Mouse (Mus musculus): ENCODE data around the gene Rasgef1b. TPM values are rescaled to one million over a fixed set of nuclear protein-coding genes. Genes with fewer than 3 reads are reported as not detected.

Rasgef1b gene
- polyA plus RNA-seq, 1 experiment from 2014 or later, result 39.7 TPM

DNA sequence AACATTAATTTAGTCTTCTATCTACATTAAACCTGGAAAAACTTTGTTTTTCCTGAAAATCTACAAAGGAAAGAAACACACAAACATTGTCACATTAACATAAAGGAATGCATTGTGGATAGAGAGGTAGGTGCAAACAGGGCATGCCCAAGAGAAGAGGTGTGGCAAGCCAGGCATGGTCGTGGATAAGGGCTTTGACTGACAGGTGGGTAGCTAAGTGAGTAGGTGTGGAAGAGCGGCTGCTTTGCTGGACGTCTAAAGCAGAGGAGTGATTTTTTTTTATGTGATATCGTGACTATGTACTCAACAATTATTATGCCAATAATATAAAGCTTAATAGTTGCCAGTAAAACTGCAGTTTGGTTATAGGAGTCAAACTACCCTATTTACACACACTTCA, 408.1 kb downstream of the Rasgef1b start:
- 73% methylated on average over 4 of the region's 4 CpGs for WGBS
- no peaks in the 10 kb centered on the region for H3K27me3 ChIP-seq (replicated peaks)
- no peaks in the 10 kb centered on the region for H3K36me3 ChIP-seq
- no peak for ATAC-seq (ENCODE audit: low FRiP score, low read depth)
- H3K4me1 ChIP-seq, result peaks cover 11% of the 10 kb centered on the region; the same call in 1 of the 2 replicates
- no peaks in the 10 kb centered on the region for H3K9me3 ChIP-seq
- no peak overlapping the region for H3K4me2 ChIP-seq (replicated peaks)
- H3K9ac ChIP-seq, result no peak overlapping the region
- no peak overlapping the region for H3K27ac ChIP-seq
- no peak overlapping the region for H3K4me3 ChIP-seq

DNA sequence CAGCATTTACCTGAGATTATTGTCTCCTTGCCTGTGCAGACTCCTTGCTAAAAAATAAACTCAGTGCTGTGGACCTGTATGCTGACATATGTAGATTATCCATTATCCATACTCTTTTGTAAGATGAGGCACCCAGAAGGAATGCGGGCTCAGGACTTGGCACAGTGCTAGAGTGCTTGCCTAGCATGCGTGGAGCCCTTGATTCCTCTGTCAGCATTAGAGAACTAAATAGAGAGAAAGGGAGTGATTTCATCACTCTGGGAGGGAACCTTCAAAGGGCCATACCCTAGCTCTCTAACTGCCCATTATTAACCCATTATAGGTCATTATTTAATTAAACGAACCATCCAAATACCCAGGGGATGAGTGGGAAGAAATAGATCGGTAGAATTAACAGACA, 430.9 kb downstream of the Rasgef1b start:
- Histone ChIP-seq H3K9ac (no peak overlapping the region), H3K4me1 (no peaks in the 10 kb centered on the region), H3K27ac (no peak overlapping the region), H3K4me3 (no peak overlapping the region), H3K4me2 (replicated peaks) (no peak overlapping the region), H3K36me3 (no peaks in the 10 kb centered on the region), H3K9me3 (no peaks in the 10 kb centered on the region), H3K27me3 (replicated peaks) (0 out of 2 replicates have a peak, but pooled peaks cover 3% of the 10 kb centered on the region)
- 55% methylated on average over 4 of the region's 4 CpGs for WGBS
- ATAC-seq (ENCODE audit: low FRiP score, low read depth), result no peak

DNA sequence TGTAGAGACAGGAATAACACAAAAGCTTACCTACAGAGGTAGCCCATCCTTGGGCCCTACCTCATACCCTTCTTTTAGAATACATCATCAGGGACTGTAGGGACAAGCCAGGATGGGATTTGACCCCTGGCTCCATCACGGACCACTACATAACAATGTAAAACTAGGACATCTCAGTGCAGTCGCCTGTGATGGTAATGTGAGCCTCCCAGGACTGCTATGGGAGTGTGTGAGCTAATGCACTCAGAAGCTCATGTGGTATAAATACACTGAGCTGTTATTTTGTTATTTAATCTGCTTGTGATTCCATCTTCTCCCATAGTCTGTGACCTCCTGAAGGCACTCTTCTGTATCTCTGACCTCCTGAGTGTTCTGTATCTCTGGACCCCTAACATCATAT, 432.5 kb downstream of the Rasgef1b start:
- no peaks in the 10 kb centered on the region for H3K36me3 ChIP-seq
- H3K4me3 ChIP-seq, result no peak overlapping the region
- no peak overlapping the region for H3K4me2 ChIP-seq (replicated peaks)
- H3K27me3 ChIP-seq (replicated peaks), result 0 out of 2 replicates have a peak, but pooled peaks cover 3% of the 10 kb centered on the region
- no peaks in the 10 kb centered on the region for H3K9me3 ChIP-seq
- no peak for ATAC-seq (ENCODE audit: low FRiP score, low read depth)
- H3K9ac ChIP-seq, result no peak overlapping the region
- no peaks in the 10 kb centered on the region for H3K4me1 ChIP-seq
- no peak overlapping the region for H3K27ac ChIP-seq
- WGBS, result 76% methylated on average over 2 of the region's 2 CpGs

DNA sequence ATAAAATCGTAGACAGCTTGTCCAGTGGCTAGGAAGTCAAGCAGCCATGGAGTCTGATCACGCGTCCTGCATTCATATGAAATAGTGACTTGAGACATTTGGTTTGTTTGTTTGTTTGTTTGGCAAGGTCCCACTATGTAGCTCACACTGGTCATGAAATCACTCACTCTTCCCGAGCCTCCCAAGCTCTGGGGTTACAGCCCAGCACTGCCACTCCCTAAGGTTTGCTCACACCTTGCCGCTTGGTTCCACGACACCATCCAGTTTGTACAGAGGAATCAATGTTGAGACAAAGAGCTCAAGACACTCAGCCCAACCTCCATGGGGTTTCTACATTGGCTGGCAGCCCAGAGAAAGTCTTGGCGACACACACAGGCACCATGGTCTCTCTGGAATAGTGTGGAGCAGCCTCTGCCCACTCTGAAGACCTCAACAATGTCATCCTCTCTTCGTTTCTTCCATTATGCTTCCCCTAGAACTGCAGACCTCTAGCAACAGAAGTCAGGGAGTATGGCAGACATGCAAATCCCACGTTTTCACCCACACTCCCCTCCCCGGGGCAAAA, 436.5 kb downstream of the Rasgef1b start:
- H3K4me3 ChIP-seq, result no peak overlapping the region
- H3K9me3 ChIP-seq, result no peaks in the 10 kb centered on the region
- H3K4me1 ChIP-seq, result no peaks in the 10 kb centered on the region
- H3K36me3 ChIP-seq, result no peaks in the 10 kb centered on the region
- no peak overlapping the region for H3K27ac ChIP-seq
- H3K9ac ChIP-seq, result no peak overlapping the region
- no peak for ATAC-seq (ENCODE audit: low FRiP score, low read depth)
- H3K27me3 ChIP-seq (replicated peaks), result no peaks in the 10 kb centered on the region
- no peak overlapping the region for H3K4me2 ChIP-seq (replicated peaks)
- 87% methylated on average over 10 of the region's 10 CpGs for WGBS

DNA sequence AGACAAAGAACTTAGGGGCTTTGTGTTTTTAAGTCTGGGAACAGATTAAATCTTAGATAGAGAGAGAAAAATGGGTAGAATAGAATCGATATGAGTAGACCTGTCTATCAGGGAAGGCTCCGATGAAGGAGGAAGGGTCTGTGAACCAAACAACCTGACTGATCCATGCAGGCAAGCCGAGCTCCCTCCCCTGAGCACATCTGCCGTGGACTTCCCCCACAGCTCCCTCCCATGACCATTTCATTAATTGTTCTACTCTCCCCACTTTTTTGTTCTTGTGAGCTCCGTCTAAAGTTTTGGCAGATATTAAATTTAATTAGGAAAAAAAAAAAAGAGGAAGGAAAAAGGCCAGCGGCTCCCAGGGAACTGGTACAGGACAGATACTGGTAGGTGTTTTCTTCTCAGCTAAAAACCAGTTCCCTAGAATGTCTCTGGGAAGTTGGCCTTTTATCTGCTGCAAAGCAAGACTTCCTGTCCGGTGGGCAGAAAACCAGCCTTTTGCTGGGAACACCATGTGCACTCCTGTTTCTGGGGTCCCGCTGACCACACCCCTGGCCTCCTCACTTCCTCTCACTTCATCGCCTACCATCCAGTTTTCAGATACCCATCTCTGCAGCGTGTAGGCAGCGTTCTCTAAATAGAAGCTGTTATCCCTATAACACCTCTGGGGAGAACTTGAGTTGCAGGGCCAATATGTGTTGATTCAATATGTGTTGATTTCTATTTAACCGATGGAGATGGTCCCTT, 437.6 kb downstream of the Rasgef1b start:
- Histone ChIP-seq H3K36me3 (no peaks in the 10 kb centered on the region), H3K27ac (no peak overlapping the region), H3K4me1 (no peaks in the 10 kb centered on the region), H3K9ac (no peak overlapping the region), H3K4me2 (replicated peaks) (no peak overlapping the region), H3K4me3 (no peak overlapping the region), H3K9me3 (no peaks in the 10 kb centered on the region), H3K27me3 (replicated peaks) (no peaks in the 10 kb centered on the region)
- 85% methylated on average over 12 of the region's 12 CpGs for WGBS
- ATAC-seq (ENCODE audit: low FRiP score, low read depth), result no peak

DNA sequence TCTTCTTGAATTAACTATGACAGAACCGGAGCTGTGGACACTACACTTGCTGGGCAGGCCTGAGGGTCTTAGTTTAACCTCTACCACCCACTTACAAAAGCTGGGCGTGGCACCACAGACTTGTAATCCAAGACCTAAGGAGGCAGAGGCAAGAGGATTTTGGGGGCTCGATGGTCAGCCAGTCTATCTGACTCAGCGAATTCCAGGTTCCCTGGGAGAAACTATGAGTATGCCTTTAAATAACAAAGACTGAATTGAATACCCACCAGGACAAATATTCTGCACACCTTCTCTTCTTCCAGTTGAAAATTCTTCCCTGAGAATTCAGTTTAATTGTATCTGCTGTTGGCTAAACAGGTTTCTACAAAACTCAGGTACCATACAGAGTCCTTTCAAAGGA, 440.6 kb downstream of the Rasgef1b start:
- no peak overlapping the region for H3K4me3 ChIP-seq
- no peaks in the 10 kb centered on the region for H3K36me3 ChIP-seq
- H3K27ac ChIP-seq, result no peak overlapping the region
- H3K9me3 ChIP-seq, result no peaks in the 10 kb centered on the region
- 87% methylated on average over 4 of the region's 4 CpGs for WGBS
- no peak for ATAC-seq (ENCODE audit: low FRiP score, low read depth)
- no peak overlapping the region for H3K4me2 ChIP-seq (replicated peaks)
- H3K27me3 ChIP-seq (replicated peaks), result no peaks in the 10 kb centered on the region
- no peak overlapping the region for H3K9ac ChIP-seq
- H3K4me1 ChIP-seq, result no peaks in the 10 kb centered on the region

DNA sequence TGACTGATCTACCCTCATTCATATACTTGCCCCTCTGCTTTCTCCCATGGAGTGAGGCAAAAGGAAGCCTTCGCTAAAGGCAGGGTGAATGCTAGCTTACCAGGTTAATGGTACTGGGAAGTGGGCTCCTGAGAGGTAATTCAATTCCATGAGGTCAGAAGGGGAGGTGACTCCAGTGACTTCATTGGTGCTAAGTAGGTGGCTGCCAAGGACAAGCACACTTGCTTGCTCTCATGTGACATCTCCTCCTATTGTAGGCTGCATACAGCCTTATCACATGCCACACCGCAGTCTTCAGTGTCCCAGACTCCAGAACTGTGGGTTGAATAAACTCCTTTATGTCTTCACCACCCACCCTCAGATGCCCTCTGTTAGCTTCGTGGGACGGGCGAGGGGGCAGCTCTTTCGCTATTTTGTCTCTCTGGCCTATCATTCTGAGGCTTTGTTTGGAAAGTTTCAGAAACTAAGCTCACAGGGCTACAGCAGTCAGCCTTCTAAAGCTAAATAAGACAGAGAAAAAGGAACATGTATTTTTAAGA, 441.1 kb downstream of the Rasgef1b start:
- ATAC-seq (ENCODE audit: low FRiP score, low read depth), result no peak
- Histone ChIP-seq H3K36me3 (no peaks in the 10 kb centered on the region), H3K4me2 (replicated peaks) (no peak overlapping the region), H3K4me1 (no peaks in the 10 kb centered on the region), H3K27me3 (replicated peaks) (no peaks in the 10 kb centered on the region), H3K4me3 (no peak overlapping the region), H3K27ac (no peak overlapping the region), H3K9me3 (no peaks in the 10 kb centered on the region), H3K9ac (no peak overlapping the region)
- WGBS, result 89% methylated on average over 6 of the region's 6 CpGs

DNA sequence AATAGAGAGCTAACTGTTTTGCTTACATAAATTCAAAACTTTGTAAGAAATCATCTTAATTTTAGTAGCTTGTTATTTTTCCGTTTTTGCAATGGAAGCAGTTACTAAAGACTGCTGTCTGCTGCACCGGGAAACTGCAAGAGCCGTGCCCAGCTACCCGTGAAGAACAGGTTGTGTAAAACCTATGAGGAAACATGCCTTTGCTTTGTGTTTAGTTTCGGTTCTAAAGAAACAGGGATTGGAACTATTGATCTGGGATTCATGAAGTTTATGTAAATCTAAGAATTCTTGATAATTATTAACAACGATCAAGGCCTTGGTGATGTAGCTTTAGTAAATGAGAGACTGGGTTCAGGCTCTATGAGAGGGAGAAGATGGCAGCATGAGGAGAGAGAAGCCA, 442.3 kb downstream of the Rasgef1b start:
- H3K27me3 ChIP-seq (replicated peaks), result no peaks in the 10 kb centered on the region
- no peak for ATAC-seq (ENCODE audit: low FRiP score, low read depth)
- no peaks in the 10 kb centered on the region for H3K36me3 ChIP-seq
- H3K27ac ChIP-seq, result no peak overlapping the region
- H3K4me1 ChIP-seq, result no peaks in the 10 kb centered on the region
- H3K4me3 ChIP-seq, result no peak overlapping the region
- H3K9ac ChIP-seq, result no peak overlapping the region
- WGBS, result 93% methylated on average over 6 of the region's 6 CpGs
- no peak overlapping the region for H3K4me2 ChIP-seq (replicated peaks)
- H3K9me3 ChIP-seq, result no peaks in the 10 kb centered on the region

DNA sequence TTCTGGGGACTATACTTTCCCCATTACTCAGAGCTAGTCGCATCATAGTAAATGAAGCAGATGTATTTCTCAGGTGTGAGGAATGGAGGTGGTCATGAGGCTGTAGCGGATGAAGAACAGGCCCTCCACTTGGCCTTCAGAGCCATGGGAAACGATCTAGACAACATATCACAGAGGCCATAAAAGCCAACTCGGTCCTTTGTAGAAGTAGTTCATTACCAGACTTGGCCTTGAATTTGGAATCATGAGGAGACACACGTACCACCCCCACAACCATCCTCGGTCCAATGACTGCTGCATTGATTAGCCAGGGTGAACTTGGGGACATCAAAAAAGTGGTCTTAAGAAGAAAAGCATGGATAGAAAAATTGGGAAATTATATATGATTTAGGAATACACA, 442.8 kb downstream of the Rasgef1b start:
- ATAC-seq (ENCODE audit: low FRiP score, low read depth), result no peak
- Histone ChIP-seq H3K36me3 (no peaks in the 10 kb centered on the region), H3K4me3 (no peak overlapping the region), H3K27ac (no peak overlapping the region), H3K27me3 (replicated peaks) (no peaks in the 10 kb centered on the region), H3K9me3 (no peaks in the 10 kb centered on the region), H3K4me2 (replicated peaks) (no peak overlapping the region), H3K9ac (no peak overlapping the region), H3K4me1 (no peaks in the 10 kb centered on the region)
- 86% methylated on average over 6 of the region's 6 CpGs for WGBS

DNA sequence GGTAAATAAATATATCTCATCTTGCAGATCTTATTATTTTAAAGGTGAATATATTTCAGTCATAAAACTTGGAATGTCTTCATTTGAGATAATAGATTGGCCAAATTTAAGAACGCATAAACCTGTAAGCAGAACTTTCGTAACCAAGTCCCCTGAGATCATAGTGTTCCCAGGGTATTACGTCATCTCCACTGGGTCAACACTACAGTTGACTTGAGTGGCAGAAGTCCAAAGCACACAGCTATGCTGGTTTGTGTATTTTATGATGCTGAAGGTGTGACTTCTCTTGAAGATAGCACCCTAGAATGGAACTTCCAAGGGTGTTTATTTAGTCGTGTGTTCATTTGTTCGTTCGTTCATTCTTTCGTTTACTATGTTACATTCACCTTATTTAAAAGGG, 444.5 kb downstream of the Rasgef1b start:
- no peaks in the 10 kb centered on the region for H3K4me1 ChIP-seq
- H3K9ac ChIP-seq, result no peak overlapping the region
- H3K4me2 ChIP-seq (replicated peaks), result no peak overlapping the region
- H3K27me3 ChIP-seq (replicated peaks), result no peaks in the 10 kb centered on the region
- H3K36me3 ChIP-seq, result no peaks in the 10 kb centered on the region
- H3K9me3 ChIP-seq, result no peaks in the 10 kb centered on the region
- 94% methylated on average over 7 of the region's 7 CpGs for WGBS
- no peak overlapping the region for H3K4me3 ChIP-seq
- H3K27ac ChIP-seq, result no peak overlapping the region
- ATAC-seq (ENCODE audit: low FRiP score, low read depth), result no peak

DNA sequence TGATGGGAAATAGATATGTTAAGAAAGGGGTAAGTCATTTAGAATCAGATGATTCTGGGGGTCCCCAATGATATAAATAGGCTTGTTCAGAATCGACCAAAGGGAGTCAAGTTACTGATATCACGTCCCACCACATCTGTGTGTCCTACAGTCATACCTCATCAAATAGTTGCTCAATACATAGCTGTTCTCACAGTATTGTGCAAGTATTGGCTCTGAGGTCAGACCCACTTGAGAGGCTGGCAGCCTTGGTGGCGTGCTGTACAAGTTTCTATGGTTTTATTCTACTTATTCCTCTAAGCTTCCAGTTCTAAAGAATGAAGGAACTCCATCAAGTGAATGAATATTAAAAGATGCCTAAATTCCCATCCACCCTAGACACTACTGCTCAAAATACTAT, 445.2 kb downstream of the Rasgef1b start:
- Histone ChIP-seq H3K9ac (no peak overlapping the region), H3K4me1 (no peaks in the 10 kb centered on the region), H3K4me3 (no peak overlapping the region), H3K36me3 (no peaks in the 10 kb centered on the region), H3K9me3 (no peaks in the 10 kb centered on the region), H3K4me2 (replicated peaks) (no peak overlapping the region), H3K27me3 (replicated peaks) (no peaks in the 10 kb centered on the region), H3K27ac (no peak overlapping the region)
- 88% methylated on average over 3 of the region's 3 CpGs for WGBS
- ATAC-seq (ENCODE audit: low FRiP score, low read depth), result no peak

DNA sequence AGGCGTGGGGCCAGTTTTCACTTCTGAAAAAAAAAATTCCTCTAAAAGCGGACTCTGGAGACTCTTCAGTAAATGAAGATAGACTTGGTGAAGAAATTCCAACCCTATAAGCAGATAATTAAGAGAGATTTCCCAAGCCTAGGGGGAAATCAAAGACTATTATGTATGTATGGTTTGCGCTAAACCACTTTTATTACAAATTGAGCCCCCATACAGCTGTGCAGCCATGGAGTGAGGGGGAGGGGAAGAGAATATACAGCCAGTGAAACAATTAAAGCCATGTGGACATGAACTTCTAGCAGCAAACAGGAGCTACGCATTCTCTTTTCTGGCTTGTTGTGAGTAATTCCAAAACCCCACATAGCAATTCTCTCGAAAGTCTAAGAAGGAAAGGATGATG, 448.3 kb downstream of the Rasgef1b start:
- no peaks in the 10 kb centered on the region for H3K27me3 ChIP-seq (replicated peaks)
- no peak for ATAC-seq (ENCODE audit: low FRiP score, low read depth)
- no peaks in the 10 kb centered on the region for H3K4me1 ChIP-seq
- H3K36me3 ChIP-seq, result no peaks in the 10 kb centered on the region
- no peak overlapping the region for H3K4me2 ChIP-seq (replicated peaks)
- H3K9me3 ChIP-seq, result no peaks in the 10 kb centered on the region
- no peak overlapping the region for H3K9ac ChIP-seq
- no peak overlapping the region for H3K27ac ChIP-seq
- WGBS, result 88% methylated on average over 5 of the region's 5 CpGs
- H3K4me3 ChIP-seq, result no peak overlapping the region

Data from neural tube, embryonic 12.5 days (tissue).